Mouse (Mus musculus): ENCODE results near the gene Rpl27.

DNA sequence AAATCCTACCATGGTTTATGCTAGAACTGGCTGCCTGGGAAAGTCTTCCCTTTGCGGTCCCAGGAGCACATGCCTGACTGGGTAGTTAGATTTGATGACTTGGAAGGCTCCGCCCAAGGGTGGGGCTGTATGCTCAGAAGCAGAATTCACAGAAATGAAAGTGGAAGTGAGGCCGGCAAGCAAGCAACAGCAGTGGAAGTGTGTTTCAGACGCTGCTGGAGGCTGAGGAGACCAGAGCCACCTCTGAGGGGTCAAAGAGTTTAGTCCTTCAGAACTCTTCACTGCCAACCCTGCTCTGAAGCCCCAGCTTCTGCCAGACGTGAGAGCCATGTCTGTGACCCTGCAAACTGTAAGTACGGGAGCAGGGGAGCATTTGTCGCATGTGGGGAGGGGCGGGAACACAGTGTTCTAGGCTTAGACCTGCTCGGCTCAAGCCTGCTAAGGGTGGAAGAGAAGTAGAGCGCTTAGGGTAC is 6.2 kb downstream of the Rpl27 start, which contains the start of gene Ifi35:
- TF ChIP-seq POLR2A (IDR thresholded peaks at IDR 0.05; ENCODE audit: low read depth, low read length) (peak; percentile 94), CTCF (IDR thresholded peaks at IDR 0.05; ENCODE audit: borderline replicate concordance, insufficient read depth, low read length) (no peak)

Measured in embryonic fibroblast, embryonic 13.5 days (primary cell).